Mouse (Mus musculus): Measurements from ENCODE around the gene Ackr3. TPM values are rescaled to one million over a fixed set of nuclear protein-coding genes. Genes with fewer than 3 reads are reported as not detected.

The Ackr3 gene
- total RNA-seq, 2 experiments from 2014 or later = 10.5 to 13.2 TPM

- DNase-seq = no peak
These were observed 1.0 kb downstream of the Ackr3 start for GRCm38 (mm10) chr1:90204821-90205220.

- DNase-seq = peak; percentile 52
These were observed 1.4 kb downstream of the Ackr3 start for GRCm38 (mm10) chr1:90205223-90205622.

DNA sequence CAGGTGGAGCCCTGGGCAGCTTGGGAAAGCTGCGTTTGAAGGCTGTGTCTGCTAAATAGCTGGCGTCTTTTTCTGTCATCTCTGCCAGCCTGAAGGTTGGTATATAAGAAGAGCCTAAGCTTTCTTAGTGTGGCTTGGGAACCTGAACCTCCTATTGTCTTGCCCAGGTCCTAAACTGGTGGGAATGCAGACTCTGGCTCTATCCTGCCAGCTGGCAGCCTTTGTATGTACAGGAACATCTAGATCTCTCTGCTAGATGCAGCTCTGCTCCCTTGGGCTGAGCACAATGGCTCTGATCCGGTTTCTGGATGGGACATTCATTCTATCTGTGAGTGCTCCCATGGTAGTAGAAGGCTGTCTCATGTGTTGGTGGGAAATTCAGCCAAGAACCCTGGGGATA is 2.9 kb downstream of the Ackr3 start:
- no peak for DNase-seq

- DNase-seq = no peak
These were observed 3.5 kb downstream of the Ackr3 start for GRCm38 (mm10) chr1:90207279-90207678.

DNA sequence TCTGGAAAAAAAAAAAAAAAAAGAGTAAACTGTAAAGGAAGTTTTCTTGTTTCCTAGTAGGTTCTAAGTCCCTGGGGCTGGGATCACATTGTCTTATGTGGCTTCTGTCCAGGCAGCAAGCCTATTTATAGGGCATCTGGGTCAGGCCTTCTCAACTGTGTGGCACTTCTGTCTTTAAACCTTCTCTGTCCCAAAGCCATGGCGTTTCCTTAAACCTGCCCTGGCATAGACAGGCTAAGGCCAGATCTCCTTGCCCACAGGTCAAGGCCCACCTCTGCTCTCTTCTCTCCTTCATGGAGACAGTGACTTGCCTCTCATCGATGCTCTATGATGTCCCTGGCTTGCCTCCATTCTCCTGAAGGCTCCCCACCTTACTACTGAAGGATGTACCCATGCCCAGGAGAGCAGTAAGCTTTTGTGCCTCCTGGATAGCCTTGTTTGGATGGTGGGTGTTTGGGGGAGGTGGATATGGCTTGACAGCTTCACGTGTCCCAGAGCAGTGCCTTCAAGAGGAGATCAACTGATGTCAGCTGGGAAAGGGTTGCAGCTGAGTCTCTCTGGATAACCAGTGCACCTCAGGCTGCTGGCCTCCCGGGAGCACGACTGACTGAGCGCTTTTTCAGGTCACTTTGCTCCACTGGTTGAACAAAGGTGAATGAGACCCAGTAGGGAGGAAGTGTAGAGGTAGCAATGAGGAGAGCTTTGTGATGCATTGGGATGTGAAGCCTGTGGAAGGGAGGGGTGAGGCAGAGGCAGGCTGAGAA is 4.1 kb downstream of the Ackr3 start:
- DNase-seq = no peak

GRCm38 (mm10) chr1:90208503-90208860 is 4.7 kb downstream of the Ackr3 start:
- peak; percentile 55 for DNase-seq

GRCm38 (mm10) chr1:90209069-90209468 is 5.3 kb downstream of the Ackr3 start:
- no peak for DNase-seq

- no peak for DNase-seq
These were observed 6.0 kb downstream of the Ackr3 start for GRCm38 (mm10) chr1:90209741-90210140.

DNA sequence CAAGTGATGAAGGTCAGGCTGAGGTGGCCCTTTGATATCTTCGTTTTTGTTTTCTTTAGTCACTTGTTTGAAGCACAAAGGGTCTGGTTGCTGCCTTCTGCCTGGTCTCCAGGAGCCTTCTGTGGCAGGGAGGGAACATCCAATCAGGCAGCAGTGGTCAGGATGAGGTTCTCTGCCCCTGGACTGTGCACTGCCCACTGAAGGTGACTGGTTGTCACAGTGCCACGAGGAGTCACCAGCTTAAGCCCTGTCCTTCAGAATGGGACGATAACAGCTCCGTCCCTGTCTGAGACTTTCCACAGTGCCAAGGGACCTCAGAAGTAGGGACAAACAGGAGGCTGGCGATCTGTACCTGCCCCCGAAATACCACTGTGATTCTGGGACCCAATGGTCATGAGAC is 6.6 kb downstream of the Ackr3 start:
- no peak for DNase-seq

DNA sequence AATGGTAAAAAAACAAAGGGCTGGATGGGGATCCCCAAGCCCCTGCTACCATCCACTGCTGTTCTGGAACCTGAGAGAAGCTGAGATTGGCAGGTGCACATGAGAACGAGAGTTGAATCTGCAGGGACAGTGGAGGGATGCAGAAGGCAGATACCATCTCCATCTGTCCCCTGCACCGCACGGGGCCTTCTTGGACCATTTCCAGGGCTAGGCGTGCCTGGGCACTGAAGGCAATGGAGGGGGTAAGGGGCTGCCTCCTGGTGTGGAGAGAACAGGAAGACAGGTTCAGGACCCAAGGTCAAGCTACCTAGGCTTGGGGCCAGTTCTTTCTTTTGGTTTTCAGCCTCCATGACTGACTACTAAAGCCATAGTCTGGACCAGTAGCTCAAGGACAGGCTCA is 7.0 kb downstream of the Ackr3 start:
- DNase-seq = no peak

DNA sequence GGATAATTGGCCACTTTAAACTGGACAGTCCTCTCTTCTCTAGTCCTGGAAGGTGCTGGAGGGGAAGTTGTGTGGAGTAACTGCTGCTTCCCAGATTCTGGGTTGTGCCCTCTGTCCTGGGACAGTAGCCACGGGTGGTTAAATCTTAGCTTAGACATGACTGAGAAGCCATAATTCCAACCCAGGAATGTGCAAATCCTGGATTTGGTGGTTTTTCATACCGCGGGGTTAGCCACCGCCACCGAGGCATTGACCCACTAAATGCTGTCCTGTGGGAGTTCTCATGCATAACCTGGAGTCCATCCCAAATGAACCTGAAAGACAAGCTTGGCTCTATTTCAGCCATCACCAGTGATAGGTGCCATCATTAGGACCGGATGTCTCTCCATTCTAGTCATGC is 8.6 kb downstream of the Ackr3 start:
- DNase-seq = no peak

DNA sequence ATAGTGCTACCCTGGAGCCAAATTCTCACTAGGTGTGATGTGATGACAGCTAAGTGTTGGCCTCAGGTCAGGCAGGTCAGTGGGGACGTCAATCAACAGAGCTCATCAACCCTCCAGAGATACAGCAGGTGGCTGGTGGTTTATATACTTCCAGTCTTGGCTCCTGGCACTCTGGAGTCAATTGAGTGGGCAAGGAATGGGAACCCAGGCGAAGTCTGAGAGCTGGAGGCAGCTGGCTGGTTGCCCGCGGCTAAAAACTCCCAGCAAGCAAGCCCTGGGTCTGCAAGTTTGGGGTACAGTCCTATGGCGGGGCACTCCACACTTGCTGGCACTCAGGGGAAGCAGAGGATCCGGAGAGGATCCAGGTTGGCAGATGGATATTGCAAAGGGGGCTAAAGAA is 9.1 kb downstream of the Ackr3 start:
- DNase-seq = no peak

DNA sequence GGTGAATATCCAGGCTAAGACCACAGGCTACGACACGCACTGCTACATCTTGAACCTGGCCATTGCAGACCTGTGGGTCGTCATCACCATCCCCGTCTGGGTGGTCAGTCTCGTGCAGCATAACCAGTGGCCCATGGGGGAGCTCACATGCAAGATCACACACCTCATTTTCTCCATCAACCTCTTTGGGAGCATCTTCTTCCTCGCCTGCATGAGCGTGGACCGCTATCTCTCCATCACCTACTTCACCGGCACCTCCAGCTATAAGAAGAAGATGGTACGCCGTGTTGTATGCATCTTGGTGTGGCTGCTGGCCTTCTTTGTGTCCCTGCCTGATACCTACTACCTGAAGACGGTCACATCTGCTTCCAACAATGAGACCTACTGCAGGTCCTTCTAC is 10.2 kb downstream of the Ackr3 start:
- no peak for DNase-seq

DNA sequence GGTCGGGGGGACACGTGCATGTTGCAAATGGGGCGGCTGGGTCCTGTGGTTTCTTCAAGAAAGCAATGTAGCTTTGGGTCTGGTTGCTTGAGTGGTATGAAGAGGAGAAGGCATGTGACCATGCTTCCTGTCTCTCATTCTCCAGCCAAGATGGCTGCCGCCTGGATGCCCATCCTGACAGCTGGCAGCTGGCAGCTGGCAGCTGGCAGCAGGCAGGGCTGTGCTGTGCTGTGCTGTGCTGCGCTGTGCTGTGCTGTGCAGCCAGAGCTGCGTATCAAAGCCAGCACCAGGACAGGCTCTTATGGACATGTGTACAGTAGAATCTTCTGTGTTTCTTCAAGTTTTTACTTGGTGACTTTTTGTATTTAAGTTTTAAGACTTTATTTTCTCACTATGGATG is 11.1 kb downstream of the Ackr3 start:
- DNase-seq = no peak

- DNase-seq = no peak
These were observed 12.1 kb downstream of the Ackr3 start for GRCm38 (mm10) chr1:90215881-90216280.

DNA sequence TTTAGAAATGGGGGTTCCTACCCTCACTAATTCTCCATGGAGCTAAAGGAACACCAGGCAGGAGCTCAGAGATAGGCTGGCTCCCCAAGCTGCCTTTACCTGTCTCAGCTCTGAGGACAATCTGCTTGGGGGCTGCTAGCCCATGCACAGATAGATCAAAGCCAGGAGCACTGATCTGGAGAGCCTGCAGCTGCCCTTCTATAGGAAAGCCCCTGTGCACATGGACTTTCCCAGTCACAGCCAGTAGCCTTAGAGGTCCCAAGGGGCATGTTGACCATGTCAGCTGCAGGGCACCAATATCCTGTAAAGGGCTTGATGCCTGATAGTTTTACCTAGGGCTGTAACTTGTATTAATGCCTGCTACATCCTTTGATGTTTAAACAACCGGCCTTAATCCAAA is 12.6 kb downstream of the Ackr3 start:
- DNase-seq = no peak

DNA sequence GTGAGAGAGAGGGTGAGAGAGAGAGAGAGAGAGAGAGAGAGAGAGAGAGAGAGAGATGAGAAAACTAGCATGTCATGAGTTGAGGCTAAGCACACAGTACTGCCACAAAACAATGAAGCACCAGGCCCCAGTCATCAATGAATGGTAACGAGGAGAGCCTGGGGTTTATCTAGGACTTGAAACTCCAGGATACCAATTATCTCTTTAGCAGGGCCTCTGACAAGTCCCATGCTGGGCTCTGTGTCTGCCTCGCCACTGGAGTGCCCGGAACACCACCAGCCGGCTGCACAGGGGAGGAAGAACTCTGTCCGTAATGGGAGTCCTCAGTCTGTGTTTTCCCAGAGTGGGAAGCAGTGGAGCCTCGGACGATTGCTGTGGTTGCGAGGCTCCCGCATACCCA is 16.5 kb downstream of the Ackr3 start:
- no peak for DNase-seq

GRCm38 (mm10) chr1:90220844-90221243 is 17.1 kb downstream of the Ackr3 start:
- DNase-seq = no peak

GRCm38 (mm10) chr1:90221811-90222361 is 18.1 kb downstream of the Ackr3 start:
- no peak for DNase-seq

GRCm38 (mm10) chr1:90222427-90222901 is 18.7 kb downstream of the Ackr3 start:
- no peak for DNase-seq

DNA sequence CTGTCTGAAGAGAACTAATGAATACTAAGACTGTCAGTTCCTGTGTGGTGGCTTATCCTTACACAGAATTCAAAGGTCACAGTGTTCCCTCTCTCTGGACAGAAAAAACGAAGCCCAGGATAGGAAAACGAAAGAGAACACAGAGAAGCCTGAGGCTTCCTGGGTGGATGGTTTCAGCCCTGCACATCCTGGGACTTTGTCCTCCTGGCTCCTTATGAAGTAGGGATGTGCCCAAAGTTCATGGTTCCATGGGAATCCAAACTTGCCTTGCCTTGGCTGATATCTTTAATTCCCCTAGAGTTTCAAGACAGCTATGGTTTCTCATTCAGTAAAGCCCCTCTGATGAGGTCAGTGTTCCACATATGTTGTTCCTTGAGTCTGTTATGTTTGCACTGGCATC is 19.2 kb downstream of the Ackr3 start:
- no peak for DNase-seq

DNA sequence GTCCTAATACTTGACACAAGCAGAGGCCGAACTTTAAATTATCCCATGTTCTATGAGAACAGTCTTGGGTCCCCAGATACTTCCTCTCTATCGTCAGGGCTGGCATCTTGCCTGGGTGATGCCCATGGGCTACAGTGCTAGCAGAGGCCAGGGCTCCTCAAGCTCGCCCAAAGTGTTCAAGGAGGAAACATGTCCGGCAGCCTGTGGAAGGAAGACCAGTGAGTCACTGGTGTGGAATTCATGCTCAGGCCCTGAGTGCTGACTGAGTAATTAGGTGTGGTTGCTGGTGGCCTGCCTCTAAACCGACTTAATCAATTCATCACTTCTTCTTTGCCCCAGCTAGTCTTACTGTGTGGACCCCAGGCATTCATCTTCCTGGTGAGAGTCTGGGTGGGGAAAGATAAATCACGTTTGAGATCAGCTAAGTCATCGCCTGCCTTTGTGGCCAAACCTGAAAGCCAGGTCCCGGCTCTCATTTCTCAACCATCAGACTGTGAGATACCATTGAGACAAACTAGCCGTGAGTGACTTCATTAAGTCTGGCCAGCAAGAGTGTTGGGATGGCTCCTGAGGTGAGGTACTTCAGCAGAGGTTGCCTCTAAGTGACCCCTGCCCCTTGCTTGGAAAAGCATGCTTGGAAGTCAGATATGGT is 21.9 kb downstream of the Ackr3 start:
- peak; percentile 47 for DNase-seq

- no peak for DNase-seq
These were observed 24.0 kb downstream of the Ackr3 start for GRCm38 (mm10) chr1:90227684-90228322.
